Mouse (Mus musculus): ENCODE measurements around the gene Tor1a.

Gene Tor1a

DNA sequence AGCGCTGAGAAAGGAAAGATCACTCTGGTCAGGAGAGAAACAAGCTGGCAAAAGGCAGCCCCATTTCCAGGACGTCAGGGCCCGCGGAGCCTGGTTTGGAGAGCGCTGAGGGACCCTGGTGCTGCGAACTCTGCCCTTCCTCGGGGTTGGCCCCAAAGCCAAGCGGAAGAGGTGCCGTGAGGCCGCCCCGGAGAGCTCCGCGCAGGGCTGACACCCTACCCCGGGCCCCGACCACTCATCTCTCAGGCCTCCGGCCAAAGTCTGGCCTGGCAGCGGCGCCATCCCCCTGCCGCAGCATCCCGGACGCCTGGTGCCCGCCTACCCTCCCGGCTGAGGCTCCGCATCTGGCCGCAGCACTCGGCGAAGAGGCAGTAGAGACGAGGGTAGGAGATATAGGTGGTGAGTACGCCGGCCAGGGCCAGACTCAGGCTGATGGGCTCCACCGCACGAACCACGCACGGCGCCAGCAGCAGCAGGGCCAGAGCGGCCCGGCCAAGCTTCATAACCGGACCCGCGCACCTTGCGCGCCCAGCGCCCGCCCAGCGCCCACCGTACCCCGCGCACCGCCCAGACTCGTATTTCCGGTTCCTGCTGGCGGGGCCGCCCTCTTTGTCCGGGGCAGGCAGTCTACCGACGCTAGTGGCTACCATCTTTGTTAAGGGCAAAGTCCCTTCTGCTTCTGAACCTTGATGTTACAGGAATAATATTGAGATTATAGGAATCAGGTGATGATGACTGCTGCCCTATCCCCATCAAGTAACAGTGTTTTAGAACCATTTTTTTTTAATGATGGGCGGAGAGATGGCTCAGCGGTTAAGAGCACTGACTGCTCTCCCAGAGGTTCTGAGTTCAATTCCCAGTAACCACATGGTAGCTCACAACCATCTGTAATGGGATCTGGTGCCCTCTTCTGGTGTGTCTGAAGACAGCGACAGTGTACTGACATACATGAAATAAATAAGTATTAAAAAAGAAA lies at the start of gene Tor1a:
Gene Tor1a, minus strand, starts transcription at position 582 of the 976 bp plus-strand sequence.
- DNase-seq, result peak; percentile 86

DNA sequence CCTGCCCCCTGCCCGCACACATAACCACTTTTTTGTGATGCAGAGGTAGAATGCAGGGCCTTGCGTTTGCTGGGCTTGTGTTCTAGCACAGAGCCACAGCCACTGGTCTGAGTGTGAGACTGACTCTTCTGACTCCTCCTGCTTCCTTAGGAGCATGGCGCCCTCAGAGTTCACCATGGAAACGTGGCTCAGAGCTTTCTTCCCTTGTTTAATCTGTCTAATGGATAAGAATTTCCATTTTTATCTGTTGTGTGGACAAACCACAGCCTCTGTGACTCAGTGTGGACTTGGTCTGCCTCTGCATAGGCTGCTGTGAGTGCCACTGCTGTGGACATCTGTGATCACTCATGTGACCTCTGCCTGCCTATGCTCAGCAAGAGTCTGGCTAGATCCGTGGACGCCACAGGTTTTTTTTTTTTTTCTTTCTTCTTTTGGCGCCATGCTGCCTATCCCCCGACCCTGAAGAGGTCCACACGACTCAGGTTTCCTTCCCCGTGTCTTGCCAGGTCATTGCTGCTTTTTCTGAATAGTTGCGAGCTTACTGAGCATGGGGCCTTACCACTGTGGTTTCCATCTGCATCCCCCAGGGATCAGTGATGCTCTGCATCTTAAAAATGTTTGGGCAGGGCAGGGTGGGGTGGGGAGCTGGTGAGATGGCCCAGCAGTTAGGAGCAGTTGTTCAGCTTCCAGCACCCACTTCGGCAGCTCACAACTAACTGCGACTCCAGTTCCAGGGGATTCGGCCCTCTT lies 45.8 kb upstream of the Tor1a start:
- no peak for DNase-seq

- DNase-seq, result no peak
Measured at GRCm38 (mm10) chr2:31007208-31007607, 39.5 kb upstream of the Tor1a start.

GRCm38 (mm10) chr2:31006434-31006833 lies 38.7 kb upstream of the Tor1a start:
- DNase-seq, result no peak

DNA sequence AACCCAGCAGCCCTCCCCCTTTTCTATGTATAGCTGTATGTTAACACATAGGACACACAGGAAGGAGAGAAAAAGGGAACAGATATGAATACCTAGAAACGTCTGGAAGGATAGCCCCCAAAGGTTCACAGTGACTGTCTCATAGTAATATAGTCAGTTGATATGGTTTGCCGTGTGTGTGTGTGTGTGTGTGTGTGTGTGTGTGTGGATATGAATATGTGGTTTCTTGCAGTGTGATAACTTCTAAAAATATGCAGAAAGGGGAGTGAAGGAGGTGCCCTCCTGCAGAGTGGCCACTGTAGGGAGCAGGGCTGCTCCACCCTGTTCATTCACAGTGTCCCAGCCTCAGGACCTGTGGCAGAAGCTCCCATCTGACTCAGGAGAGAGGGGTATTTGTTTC lies 37.7 kb upstream of the Tor1a start:
- DNase-seq, result no peak

DNA sequence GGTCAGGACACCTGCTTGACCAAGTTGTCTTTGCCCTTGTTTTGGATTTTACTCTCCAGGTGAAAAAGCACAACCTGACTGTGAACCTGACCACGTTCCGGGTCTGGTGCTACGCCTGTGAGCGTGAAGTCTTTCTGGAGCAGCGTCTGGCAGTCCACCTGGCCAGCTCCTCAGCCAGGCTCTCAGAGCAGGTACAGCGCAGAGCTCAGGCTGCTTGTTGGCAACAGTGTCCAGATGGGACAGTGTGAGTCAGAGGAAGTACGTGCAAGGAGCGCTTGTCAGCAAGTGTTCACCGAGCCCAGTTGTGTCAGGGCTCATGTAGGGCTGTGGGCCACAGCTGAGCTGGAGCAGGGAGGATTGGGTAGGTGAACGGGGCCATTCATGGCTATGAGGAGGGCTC lies 35.1 kb upstream of the Tor1a start:
- no peak for DNase-seq

- DNase-seq, result no peak
Measured at GRCm38 (mm10) chr2:30998443-30999260, 30.9 kb upstream of the Tor1a start.

- peak; percentile 68 for DNase-seq
Measured at GRCm38 (mm10) chr2:30995432-30995996, 27.8 kb upstream of the Tor1a start.

DNA sequence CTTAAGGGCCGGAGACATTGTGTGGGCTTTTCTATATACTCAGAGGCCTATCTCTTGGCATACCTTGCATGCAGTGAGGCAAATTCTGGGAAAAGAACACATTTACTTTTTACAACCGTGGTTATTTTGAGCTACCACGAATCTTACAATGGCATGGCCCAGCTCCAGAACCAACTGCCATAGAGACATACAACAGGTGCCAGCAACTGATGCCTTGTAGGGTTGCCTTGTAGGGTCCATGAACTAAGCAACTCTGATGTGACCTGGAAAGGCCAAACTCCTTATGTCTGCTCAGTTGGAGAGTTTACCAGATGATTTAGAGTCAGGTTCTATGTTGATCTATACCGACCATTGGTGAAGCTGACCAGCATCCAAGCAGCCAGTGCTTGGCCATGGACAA lies 27.1 kb upstream of the Tor1a start:
- no peak for DNase-seq

GRCm38 (mm10) chr2:30990221-30990620 lies 22.5 kb upstream of the Tor1a start:
- DNase-seq, result no peak

DNA sequence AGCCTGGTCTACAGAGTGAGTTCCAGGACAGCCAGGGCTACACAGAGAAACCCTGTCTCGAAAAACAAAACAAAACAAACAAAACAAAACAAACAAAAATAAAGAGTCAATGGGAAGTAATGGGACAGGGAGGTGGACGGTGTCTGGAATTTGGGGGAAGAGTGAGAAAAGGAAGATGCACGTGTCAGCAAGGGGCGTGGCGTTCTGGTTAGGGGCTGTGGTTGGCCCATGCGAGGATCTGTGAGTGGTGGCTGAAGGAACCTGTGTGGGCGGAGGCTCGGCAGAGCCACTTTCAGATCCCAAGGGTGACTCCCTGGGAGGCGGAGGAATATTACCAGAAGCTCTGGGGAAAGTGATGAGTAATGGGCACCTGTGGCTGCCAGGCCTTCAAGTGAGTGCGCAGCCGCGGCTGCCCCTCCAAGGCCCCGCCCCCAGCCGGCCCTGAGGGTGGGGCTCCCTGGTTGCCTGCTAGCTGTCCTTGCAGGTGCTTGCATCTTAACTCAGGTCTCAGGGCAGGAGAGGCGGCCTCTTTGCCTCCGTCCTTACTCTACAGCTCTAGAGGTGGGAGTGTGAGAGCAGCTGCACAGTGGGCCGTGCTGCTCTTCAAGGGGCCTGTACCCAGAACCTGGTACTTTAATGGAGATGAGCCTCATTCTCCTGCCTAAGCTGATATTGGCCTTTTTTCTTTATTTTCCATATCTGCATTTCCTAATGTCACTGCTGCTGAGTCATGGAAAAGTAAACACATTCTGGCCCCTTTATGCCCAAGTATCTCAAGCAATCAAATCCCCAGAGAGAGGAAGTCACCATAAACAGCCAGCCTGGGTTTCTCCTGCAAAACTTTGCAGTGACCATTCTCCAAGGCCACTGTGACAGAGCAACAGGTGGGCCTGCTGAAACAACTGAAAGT lies 17.6 kb upstream of the Tor1a start:
- DNase-seq, result peak; percentile 75

DNA sequence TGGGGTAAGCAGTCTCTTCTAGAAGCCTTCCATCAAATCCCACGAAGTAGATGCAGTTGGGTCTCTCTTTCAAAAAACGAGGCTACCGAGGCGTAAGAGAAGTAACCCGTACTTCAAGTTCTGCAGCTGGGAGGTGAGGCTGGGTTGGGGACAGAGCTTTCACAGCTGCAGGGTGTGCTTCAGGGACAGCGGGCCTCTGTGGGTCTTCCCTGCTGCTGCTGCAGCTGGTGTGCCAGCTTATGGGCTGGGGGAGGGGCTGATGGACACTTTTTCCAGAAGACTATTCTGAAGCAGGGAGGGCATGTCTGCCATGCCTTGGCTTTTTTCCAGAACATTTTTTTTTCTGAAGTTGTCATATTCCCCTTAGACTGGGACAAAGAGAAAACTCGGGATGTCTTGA lies 15.3 kb upstream of the Tor1a start:
- no peak for DNase-seq

- peak; percentile 100 for DNase-seq
Measured at GRCm38 (mm10) chr2:30981790-30982513, 14.2 kb upstream of the Tor1a start, which contains the start of the genes BC005624 and Usp20. TSS of gene BC005624 (minus strand) at chr2:30982201. TSS of gene Usp20 (plus strand) at chr2:30982279.

DNA sequence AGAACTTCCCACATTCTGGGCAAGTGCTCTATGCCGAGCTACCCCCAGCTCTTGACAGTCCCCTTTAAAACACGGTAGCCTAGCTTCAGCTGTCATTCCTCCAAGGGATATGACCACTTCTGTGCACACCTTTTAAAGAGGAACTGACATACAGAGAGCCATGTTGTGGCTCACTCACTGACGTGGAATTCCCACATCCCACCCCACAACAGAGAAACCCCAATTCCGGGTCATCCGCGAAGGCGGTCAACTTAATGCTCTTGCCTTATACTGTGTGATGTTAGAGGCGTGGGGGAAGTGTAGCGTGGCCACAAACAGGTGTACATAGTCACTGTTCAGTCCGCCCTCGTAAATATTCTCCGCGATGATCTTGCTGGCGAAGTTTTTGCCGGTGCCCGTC lies 907 bp downstream of the Tor1a start:
- DNase-seq, result no peak

GRCm38 (mm10) chr2:30965627-30966026 lies 2.1 kb downstream of the Tor1a start:
- DNase-seq, result no peak

- DNase-seq, result no peak
Measured at GRCm38 (mm10) chr2:30962570-30963254, 5.0 kb downstream of the Tor1a start.

DNA sequence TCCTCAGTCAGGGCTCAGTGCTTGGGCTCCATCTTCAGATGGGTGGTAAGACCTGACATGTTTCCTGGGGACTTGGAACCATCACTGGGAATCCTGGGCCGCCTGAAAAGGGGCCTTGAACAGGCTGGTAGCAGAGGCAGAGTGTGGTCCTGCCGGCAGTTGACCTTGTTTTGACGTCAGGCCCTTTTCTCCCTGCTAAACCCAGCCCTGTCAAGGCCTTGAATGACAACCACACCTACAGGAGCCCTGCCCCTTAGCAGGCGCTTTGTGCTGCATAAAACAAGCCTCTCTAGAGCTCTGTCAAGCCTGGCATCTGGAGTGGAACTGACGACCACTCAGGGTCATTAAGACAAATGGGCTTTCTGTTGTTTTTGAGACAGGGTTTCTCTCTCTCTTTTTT lies 7.9 kb downstream of the Tor1a start:
- DNase-seq, result no peak

DNA sequence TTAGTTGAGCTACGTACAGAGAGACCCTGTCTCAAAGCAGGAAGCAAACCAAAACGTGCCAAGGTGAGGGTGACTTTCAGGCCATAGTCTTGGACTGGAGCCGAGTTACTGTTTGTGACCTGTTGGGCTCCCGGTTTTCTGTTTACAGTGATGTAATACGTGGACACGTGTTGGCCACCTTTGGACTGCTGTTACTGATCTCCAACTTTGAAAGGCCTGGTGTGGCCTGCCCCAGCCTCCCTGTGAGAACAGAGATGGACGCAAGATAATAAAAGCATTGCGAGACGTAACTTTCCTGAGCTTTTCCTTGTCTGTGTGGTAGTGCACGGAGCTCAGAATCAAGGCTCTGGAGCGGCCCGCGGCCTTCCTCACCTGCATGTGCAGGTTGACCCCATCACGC lies 9.0 kb downstream of the Tor1a start:
- peak; percentile 81 for DNase-seq

DNA sequence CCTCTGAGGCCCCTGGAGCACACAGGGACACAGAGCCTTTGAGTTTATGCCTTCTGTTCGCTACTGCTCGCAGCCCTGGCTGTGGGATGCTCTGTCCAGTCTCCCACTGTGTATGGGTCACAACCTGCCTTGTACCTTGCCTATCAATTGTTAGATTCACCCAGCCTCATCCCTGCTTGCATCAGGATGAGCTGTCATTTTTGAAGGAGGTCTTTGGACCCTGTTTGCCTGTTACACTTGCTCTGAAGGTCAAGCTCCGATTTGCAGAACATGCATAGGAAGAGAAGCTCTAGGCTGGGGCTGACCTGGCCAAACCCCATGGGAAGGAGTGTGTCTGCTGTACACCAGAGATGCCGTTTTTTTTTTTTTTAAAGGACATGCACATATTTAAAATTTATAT lies 10.2 kb downstream of the Tor1a start:
- no peak for DNase-seq

GRCm38 (mm10) chr2:30954797-30955196 lies 12.9 kb downstream of the Tor1a start:
- no peak for DNase-seq
